Mouse (Mus musculus): Measurements from ENCODE around the gene Cyp2c50.

- TF ChIP-seq CTCF (IDR thresholded peaks at IDR 0.05; ENCODE audit: extremely low read depth, insufficient read depth, low read length) (no peak), POLR2A (IDR thresholded peaks at IDR 0.05; ENCODE audit: extremely low read depth, insufficient read depth, low read length) (no peak)
These were observed 15.8 kb upstream of the Cyp2c50 start, which contains the start of gene Cyp2c54 for GRCm38 (mm10) chr19:40073701-40074100.

All from cortical plate, adult 2 months (tissue).